Mouse (Mus musculus) Patski (cell line): ENCODE data around the gene Itgb5. TPM values are rescaled to one million over a fixed set of nuclear protein-coding genes. Genes with fewer than 3 reads are reported as not detected.

ENCODE experiments used
- ATAC-seq: fragments of 100-300 bp; one replicate; pipeline ENCODE4 v1.8.0; 2021
- CTCF ChIA-PET: fragments of 350-600 bp; sonication (Branson Sonifier 250); formaldehyde crosslinking; loops from one replicate; lab custom pipeline; 2022; ENCODE audit warnings: inconsistent platforms; lab: Charles Lee
- POLR2A ChIA-PET: fragments of 350-600 bp; sonication (Branson Sonifier 250); formaldehyde crosslinking; loops from one replicate; lab custom pipeline; 2022; ENCODE audit warnings: antibody characterized with exemption, inconsistent platforms; lab: Charles Lee
- DNase-seq: peaks from one replicate; pipeline ENCODE4 v3.0.0-alpha.2; 2011; ENCODE audit warnings: low read depth, low spot score
- H3K27me3 ChIP-seq: fragments of 371-371 bp; one replicate; pipeline ENCODE4 v1.5.1; 2021
- CTCF ChIP-seq: fragments of 100-300 bp; IDR thresholded peaks from one replicate; pipeline ENCODE4 v1.5.1; 2021
- in situ Hi-C: fragments of 300-500 bp; cut with MboI; formaldehyde crosslinking; loops from 3 replicates; pipeline ENCODE4 v1.11.1; 2018; ENCODE audit warnings: low pct_unique_long_range_greater_than_20kb, mixed read lengths
- polyA plus RNA-seq: library from polyadenylated mRNA; unstranded; gene quantifications from one replicate; pipeline ENCODE4 v1.2.3, GENCODE M21; 2021

Itgb5 gene
- polyA plus RNA-seq, 1 experiment from 2014 or later = 355 TPM

GRCm38 (mm10) chr16:33922111-33923000 lies 92.9 kb downstream of the Itgb5 start:
- ATAC-seq = peak; percentile 38
- peak; percentile 73 for DNase-seq
- CTCF ChIA-PET = interaction anchor here (0.8 to 1.3 kb wide), 3 partner anchors 12 to 34 kb away, joined by 3 read pairs; no protein-coding TSS in a partner anchor
- POLR2A ChIA-PET = no interaction called here
- TF ChIP-seq CTCF = no peak
- H3K27me3 ChIP-seq = no peaks in the 10 kb centered on the region
- in situ Hi-C loops = no loop called here

- no peak for TF ChIP-seq CTCF
- CTCF ChIA-PET = interaction anchor here (0.9 kb wide), 1 partner anchor 12 kb away, joined by 3 read pairs; no protein-coding TSS in a partner anchor
- ATAC-seq (no peak), DNase-seq (no peak)
- POLR2A ChIA-PET = no interaction called here
- in situ Hi-C loops = no loop called here
- H3K27me3 ChIP-seq = no peaks in the 10 kb centered on the region
Measured at GRCm38 (mm10) chr16:33923001-33923316, 93.5 kb downstream of the Itgb5 start.

GRCm38 (mm10) chr16:33923758-33924157 lies 94.3 kb downstream of the Itgb5 start:
- no peak for DNase-seq
- no peak for ATAC-seq
- ChIA-PET CTCF (no interaction called here), POLR2A (no interaction called here)
- no peak for TF ChIP-seq CTCF
- no peaks in the 10 kb centered on the region for H3K27me3 ChIP-seq
- in situ Hi-C loops = no loop called here

- H3K27me3 ChIP-seq = no peaks in the 10 kb centered on the region
- POLR2A ChIA-PET = no interaction called here
- ATAC-seq = no peak
- DNase-seq = no peak
- in situ Hi-C loops = no loop called here
- TF ChIP-seq CTCF = no peak
- CTCF ChIA-PET = interaction anchor here (1.2 kb wide), 1 partner anchor 10 kb away, joined by 4 read pairs; no protein-coding TSS in a partner anchor
Measured at GRCm38 (mm10) chr16:33927263-33927824, 97.9 kb downstream of the Itgb5 start.

GRCm38 (mm10) chr16:33928788-33929462 lies 99.5 kb downstream of the Itgb5 start:
- in situ Hi-C loops = no loop called here
- ChIA-PET POLR2A (no interaction called here), CTCF (no interaction called here)
- no peaks in the 10 kb centered on the region for H3K27me3 ChIP-seq
- TF ChIP-seq CTCF = no peak
- ATAC-seq (no peak), DNase-seq (no peak)

GRCm38 (mm10) chr16:33930785-33931184 lies 101.3 kb downstream of the Itgb5 start:
- in situ Hi-C loops = no loop called here
- no peaks in the 10 kb centered on the region for H3K27me3 ChIP-seq
- POLR2A ChIA-PET = no interaction called here
- ATAC-seq = no peak
- TF ChIP-seq CTCF = no peak
- DNase-seq = no peak
- CTCF ChIA-PET = interaction anchor here (1.2 to 1.6 kb wide), 2 partner anchors 15 kb away, joined by 3 to 4 read pairs; no protein-coding TSS in a partner anchor

GRCm38 (mm10) chr16:33931682-33932081 lies 102.2 kb downstream of the Itgb5 start:
- no peaks in the 10 kb centered on the region for H3K27me3 ChIP-seq
- DNase-seq (no peak), ATAC-seq (no peak)
- no peak for TF ChIP-seq CTCF
- POLR2A ChIA-PET = interaction anchor here (0.6 kb wide), 1 partner anchor 300 kb away, joined by 3 read pairs; no protein-coding TSS in a partner anchor
- in situ Hi-C loops = no loop called here
- CTCF ChIA-PET = no interaction called here

- no peak for ATAC-seq
- POLR2A ChIA-PET = interaction anchor here (0.6 kb wide), 1 partner anchor 301 kb away, joined by 3 read pairs; no protein-coding TSS in a partner anchor
- no peak for TF ChIP-seq CTCF
- CTCF ChIA-PET = no interaction called here
- H3K27me3 ChIP-seq = no peaks in the 10 kb centered on the region
- no peak for DNase-seq
- in situ Hi-C loops = no loop called here
Measured at GRCm38 (mm10) chr16:33932126-33932525, 102.7 kb downstream of the Itgb5 start.

- no peak for TF ChIP-seq CTCF
- CTCF ChIA-PET = no interaction called here
- no peaks in the 10 kb centered on the region for H3K27me3 ChIP-seq
- in situ Hi-C loops = no loop called here
- ATAC-seq (no peak), DNase-seq (no peak)
- POLR2A ChIA-PET = no interaction called here
Measured at GRCm38 (mm10) chr16:33933411-33933810, 103.9 kb downstream of the Itgb5 start.

GRCm38 (mm10) chr16:33934701-33935406 lies 105.4 kb downstream of the Itgb5 start:
- ChIA-PET CTCF (interaction anchor here (1.1 kb wide), 1 partner anchor 12 kb away, joined by 3 read pairs; no protein-coding TSS in a partner anchor), POLR2A (interaction anchor here (0.6 kb wide), 1 partner anchor 204 kb away, joined by 3 read pairs; no protein-coding TSS in a partner anchor)
- DNase-seq (no peak), ATAC-seq (no peak)
- in situ Hi-C loops = no loop called here
- TF ChIP-seq CTCF = no peak
- H3K27me3 ChIP-seq = no peaks in the 10 kb centered on the region
